Mouse (Mus musculus): ENCODE data around the gene 1700088E04Rik. TPM values are rescaled to one million over a fixed set of nuclear protein-coding genes. Genes with fewer than 3 reads are reported as not detected.

The 1700088E04Rik gene
- polyA plus RNA-seq, 1 experiment from 2014 or later: 1.1 TPM

DNA sequence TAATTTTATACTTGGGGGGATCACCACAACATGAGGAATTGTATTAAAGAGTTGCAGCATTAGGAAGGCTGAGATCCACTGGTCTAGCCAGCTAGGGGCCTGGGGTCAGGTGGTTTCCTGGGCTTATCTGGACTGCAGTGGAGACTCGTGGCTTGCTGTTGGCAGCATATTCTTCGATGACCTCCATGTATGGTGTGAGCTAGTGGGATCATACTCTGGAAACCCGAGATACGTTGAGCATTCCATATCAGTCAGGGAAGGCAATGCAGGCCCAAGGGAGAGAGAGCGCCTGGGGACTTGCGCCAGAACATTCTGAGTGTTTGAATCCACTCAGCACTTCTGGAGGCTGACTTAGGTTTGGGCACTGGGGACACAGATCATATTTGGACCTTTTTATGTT is 17.3 kb downstream of the 1700088E04Rik start:
- Histone ChIP-seq H3K79me2 (ENCODE audit: inconsistent target) (no peaks in the 10 kb centered on the region), H3K4me3 (ENCODE audit: inconsistent target) (no peak overlapping the region), H3K36me3 (ENCODE audit: inconsistent target) (peaks cover 48% of the 10 kb centered on the region), H3K27ac (no peak overlapping the region)
- WGBS (ENCODE audit: missing documents): 89% methylated on average over 6 of the region's 6 CpGs

GRCm38 (mm10) chr15:79122546-79122945 is 18.5 kb downstream of the 1700088E04Rik start:
- Histone ChIP-seq H3K27ac (no peak overlapping the region), H3K79me2 (ENCODE audit: inconsistent target) (no peaks in the 10 kb centered on the region), H3K4me3 (ENCODE audit: inconsistent target) (no peak overlapping the region), H3K36me3 (ENCODE audit: inconsistent target) (peaks cover 50% of the 10 kb centered on the region)
- 97% methylated on average over 13 of the region's 13 CpGs for WGBS (ENCODE audit: missing documents)

DNA sequence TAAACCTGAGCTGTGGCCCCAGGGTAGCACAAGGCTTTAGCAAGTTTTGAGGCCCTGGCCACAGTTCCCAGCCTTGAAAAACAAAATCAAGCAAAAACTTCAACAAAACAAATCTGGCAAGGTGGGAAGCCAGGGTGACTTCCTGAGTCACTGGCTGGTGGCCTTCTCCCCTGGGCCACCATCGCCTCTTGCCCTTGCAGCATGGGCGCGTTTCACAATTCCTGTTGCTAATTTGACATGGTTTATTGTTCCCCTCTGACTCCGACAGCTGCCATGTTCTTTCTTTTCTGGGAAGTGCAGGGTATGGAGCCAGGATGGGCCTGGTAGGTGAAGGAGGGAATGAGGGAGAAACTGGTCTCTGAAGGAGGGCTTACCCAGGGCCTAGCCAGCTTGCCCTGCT is 18.9 kb downstream of the 1700088E04Rik start:
- 95% methylated on average over 4 of the region's 4 CpGs for WGBS (ENCODE audit: missing documents)
- Histone ChIP-seq H3K36me3 (ENCODE audit: inconsistent target) (peaks cover 50% of the 10 kb centered on the region; the same call in 1 of the 2 replicates), H3K4me3 (ENCODE audit: inconsistent target) (no peak overlapping the region), H3K27ac (no peak overlapping the region), H3K79me2 (ENCODE audit: inconsistent target) (no peaks in the 10 kb centered on the region)

DNA sequence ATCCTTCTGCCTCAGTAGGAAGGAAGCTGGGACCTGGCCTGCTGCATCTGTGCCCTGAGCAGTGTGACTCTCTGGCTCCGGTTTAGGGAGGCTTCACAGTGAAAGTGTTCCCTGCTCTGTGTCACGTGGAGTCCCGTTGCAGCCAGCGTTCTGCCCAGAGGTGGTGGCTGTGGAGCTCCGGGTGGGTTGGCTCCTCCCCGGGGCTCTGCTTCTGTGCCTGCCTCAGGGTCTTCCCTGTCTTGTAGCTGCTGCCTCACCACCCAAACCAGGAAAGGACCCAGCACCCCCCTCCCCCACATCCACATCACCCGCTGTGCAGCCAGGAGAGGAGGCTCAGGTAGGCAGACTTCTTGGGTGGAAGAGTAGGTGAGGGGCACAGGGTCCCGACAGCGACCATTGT is 21.6 kb downstream of the 1700088E04Rik start:
- Histone ChIP-seq H3K27ac (no peak overlapping the region), H3K36me3 (ENCODE audit: inconsistent target) (peaks cover 58% of the 10 kb centered on the region; the same call in 1 of the 2 replicates), H3K79me2 (ENCODE audit: inconsistent target) (no peaks in the 10 kb centered on the region), H3K4me3 (ENCODE audit: inconsistent target) (no peak overlapping the region)
- WGBS (ENCODE audit: missing documents): 96% methylated on average over 9 of the region's 9 CpGs

- H3K27ac ChIP-seq: no peak overlapping the region
- H3K36me3 ChIP-seq (ENCODE audit: inconsistent target): peaks cover 38% of the 10 kb centered on the region; the same call in 1 of the 2 replicates
- peaks cover 15% of the 10 kb centered on the region; the same call in 1 of the 2 replicates for H3K79me2 ChIP-seq (ENCODE audit: inconsistent target)
- H3K4me3 ChIP-seq (ENCODE audit: inconsistent target): no peak overlapping the region
- WGBS (ENCODE audit: missing documents): 41% methylated on average over 5 of the region's 5 CpGs
Observed at GRCm38 (mm10) chr15:79115276-79115675, 25.8 kb downstream of the 1700088E04Rik start.

- peaks cover 21% of the 10 kb centered on the region; the same call in 1 of the 2 replicates for H3K79me2 ChIP-seq (ENCODE audit: inconsistent target)
- WGBS (ENCODE audit: missing documents): 94% methylated on average over 2 of the region's 4 CpGs
Observed at GRCm38 (mm10) chr15:79111774-79112173, 29.3 kb downstream of the 1700088E04Rik start.

DNA sequence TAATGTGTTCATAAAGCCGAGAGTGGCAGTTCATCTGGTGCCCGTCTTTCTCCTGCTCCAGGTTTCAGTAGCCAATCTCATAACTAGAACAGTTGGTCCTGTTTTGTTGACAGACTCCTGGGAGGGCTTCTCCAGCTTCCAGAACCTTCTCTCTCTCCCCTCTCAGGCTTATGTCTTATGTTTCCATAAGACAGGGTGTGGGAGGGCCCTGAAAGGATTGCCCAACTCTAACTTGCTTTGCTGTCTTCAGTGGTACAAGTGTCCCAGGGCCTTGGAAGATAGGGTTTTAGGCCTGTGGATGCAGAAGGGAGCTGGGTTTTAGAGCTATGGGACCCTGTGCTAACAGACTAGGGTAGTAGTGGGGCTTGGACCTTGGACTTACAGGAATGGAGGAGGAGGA is 30.5 kb downstream of the 1700088E04Rik start:
- WGBS (ENCODE audit: missing documents): 92% methylated on average over 2 of the region's 2 CpGs
- peaks cover 10% of the 10 kb centered on the region; the same call in 1 of the 2 replicates for H3K36me3 ChIP-seq (ENCODE audit: inconsistent target)
- peaks cover 21% of the 10 kb centered on the region; the same call in 1 of the 2 replicates for H3K79me2 ChIP-seq (ENCODE audit: inconsistent target)
- no peak overlapping the region for H3K27ac ChIP-seq
- no peak overlapping the region for H3K4me3 ChIP-seq (ENCODE audit: inconsistent target)

More at GRCm38 (mm10) chr15:79111774-79112173, 29.3 kb downstream of the 1700088E04Rik start:
- no peak overlapping the region for H3K27ac ChIP-seq
- H3K36me3 ChIP-seq (ENCODE audit: inconsistent target): peaks cover 21% of the 10 kb centered on the region; the same call in 1 of the 2 replicates
- H3K4me3 ChIP-seq (ENCODE audit: inconsistent target): no peak overlapping the region

DNA sequence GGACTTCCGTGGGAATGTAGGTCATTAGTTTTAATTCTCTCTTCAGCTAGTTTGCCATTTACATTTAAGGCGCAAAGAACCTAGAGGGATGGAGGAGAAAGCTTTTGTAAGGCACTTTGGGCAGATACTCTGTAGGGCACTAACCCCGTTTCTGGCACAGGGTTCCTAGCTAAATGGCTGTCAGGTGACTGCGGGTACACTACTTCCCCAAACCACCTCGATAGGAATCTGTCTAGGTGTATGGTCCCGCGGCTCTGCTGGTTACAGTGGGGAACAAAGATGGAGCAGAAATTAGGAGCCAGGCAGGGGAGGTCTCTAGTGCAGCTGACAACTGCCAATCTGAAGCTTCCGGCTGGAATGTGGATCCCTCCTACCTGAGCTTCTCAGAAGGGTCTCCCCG is 31.0 kb downstream of the 1700088E04Rik start:
- no peak overlapping the region for H3K27ac ChIP-seq
- peak overlapping the region; percentile 52 for H3K4me3 ChIP-seq (ENCODE audit: inconsistent target)
- WGBS (ENCODE audit: missing documents): 10% methylated on average over 9 of the region's 9 CpGs
- H3K36me3 ChIP-seq (ENCODE audit: inconsistent target): peaks cover 5% of the 10 kb centered on the region; the same call in 1 of the 2 replicates
- peaks cover 21% of the 10 kb centered on the region; the same call in 1 of the 2 replicates for H3K79me2 ChIP-seq (ENCODE audit: inconsistent target)

GRCm38 (mm10) chr15:79109321-79109934 is 31.6 kb downstream of the 1700088E04Rik start:
- WGBS (ENCODE audit: missing documents): 0% methylated on average over 46 of the region's 46 CpGs
- no peaks in the 10 kb centered on the region; the same call in 1 of the 2 replicates for H3K36me3 ChIP-seq (ENCODE audit: inconsistent target)
- H3K4me3 ChIP-seq (ENCODE audit: inconsistent target): peak overlapping the region; percentile 52
- H3K27ac ChIP-seq: 0 out of 2 replicates have a peak overlapping the region, but pooled peaks have one; percentile 12
- peaks cover 21% of the 10 kb centered on the region; the same call in 1 of the 2 replicates for H3K79me2 ChIP-seq (ENCODE audit: inconsistent target)

DNA sequence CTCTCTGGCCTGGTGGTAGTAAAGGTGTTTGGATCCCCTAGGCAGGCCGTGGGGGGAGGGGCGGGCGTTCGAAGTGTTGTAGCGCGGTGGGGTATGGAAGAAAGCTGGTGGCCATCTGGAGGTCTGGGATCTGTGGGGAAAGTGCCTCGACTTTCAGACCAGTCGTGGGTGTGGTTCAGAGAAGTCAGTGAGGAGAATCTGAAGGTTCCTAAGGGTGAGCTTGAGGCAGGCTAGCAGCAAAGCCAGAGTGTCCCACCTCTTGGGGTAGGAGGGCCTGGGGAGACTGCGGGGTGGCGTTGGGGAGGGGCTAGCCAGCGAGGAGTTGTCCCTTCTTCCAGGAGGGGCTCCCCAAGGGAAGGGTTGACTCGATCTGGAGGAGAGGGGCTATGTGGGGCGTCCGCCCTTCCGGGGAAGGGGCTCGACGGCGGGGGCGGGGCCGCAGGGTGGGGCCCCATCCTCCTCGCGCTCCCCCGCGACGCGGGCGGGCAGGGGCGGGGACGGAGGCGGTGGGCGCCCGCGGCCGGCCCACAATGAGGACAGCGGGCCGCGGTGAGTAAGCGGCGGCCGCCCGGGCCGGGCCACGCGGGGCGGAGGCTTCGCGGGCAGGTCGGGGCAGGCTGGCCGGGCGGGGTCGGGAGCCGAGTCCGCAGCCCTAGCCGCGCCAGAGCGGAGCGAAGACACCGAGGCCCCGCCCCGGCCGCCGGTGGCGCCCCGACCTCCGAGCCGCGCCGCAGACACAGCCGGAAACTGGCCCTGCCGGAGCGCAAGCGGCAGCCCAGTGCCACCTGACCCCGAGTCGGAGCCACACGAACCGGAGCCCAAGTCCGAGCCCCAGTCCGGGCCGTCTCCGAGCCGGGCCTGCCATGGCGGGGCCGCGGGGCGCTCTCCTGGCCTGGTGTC is 32.4 kb downstream of the 1700088E04Rik start, which contains the start of gene Micall1:
TSS of gene Micall1 (plus strand) at position 478 of the 900 bp plus-strand sequence.
- Histone ChIP-seq H3K36me3 (ENCODE audit: inconsistent target) (no peaks in the 10 kb centered on the region; the same call in 1 of the 2 replicates), H3K4me3 (ENCODE audit: inconsistent target) (peak within 1 kb of the TSS; percentile 52), H3K79me2 (ENCODE audit: inconsistent target) (peaks cover 21% of the 10 kb centered on the region; the same call in 1 of the 2 replicates), H3K27ac (peak within 1 kb of the TSS; percentile 55)
- WGBS (ENCODE audit: missing documents): 1% methylated on average over 79 of the region's 85 CpGs

DNA sequence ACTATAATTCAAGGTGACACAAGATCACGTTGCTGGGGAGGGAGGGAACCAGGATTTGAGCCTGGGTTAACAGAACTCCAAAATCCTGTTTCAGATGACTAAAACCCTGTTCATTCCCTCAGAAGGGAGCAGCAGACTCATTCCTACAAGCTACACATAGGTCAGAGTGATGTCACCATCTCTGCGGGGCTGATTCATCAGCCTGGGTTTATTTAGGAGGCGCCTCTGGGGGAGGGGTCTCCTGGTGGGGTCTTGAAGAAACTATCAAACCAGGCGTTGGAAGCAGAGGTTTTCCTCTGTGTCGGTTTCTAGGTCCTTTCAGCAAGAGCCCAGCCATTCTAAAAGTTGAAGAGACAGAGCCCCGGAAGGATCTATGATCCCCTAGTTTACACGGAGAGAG is 33.1 kb downstream of the 1700088E04Rik start:
- Histone ChIP-seq H3K27ac (peak overlapping the region; percentile 55), H3K36me3 (ENCODE audit: inconsistent target) (no peaks in the 10 kb centered on the region; the same call in 1 of the 2 replicates), H3K4me3 (ENCODE audit: inconsistent target) (no peak overlapping the region), H3K79me2 (ENCODE audit: inconsistent target) (peaks cover 21% of the 10 kb centered on the region; the same call in 1 of the 2 replicates)
- WGBS (ENCODE audit: missing documents): 59% methylated on average over 7 of the region's 7 CpGs

GRCm38 (mm10) chr15:79105804-79106203 is 35.2 kb downstream of the 1700088E04Rik start:
- 83% methylated on average over 2 of the region's 2 CpGs for WGBS (ENCODE audit: missing documents)
- H3K79me2 ChIP-seq (ENCODE audit: inconsistent target): peaks cover 11% of the 10 kb centered on the region; the same call in 1 of the 2 replicates
- H3K36me3 ChIP-seq (ENCODE audit: inconsistent target): no peaks in the 10 kb centered on the region
- no peak overlapping the region for H3K4me3 ChIP-seq (ENCODE audit: inconsistent target)
- H3K27ac ChIP-seq: no peak overlapping the region

- Histone ChIP-seq H3K4me3 (ENCODE audit: inconsistent target) (no peak overlapping the region), H3K79me2 (ENCODE audit: inconsistent target) (no peaks in the 10 kb centered on the region), H3K36me3 (ENCODE audit: inconsistent target) (no peaks in the 10 kb centered on the region), H3K27ac (no peak overlapping the region)
- 90% methylated on average over 10 of the region's 10 CpGs for WGBS (ENCODE audit: missing documents)
Observed at GRCm38 (mm10) chr15:79103264-79103663, 37.8 kb downstream of the 1700088E04Rik start.

- H3K79me2 ChIP-seq (ENCODE audit: inconsistent target): no peaks in the 10 kb centered on the region
- no peaks in the 10 kb centered on the region for H3K36me3 ChIP-seq (ENCODE audit: inconsistent target)
- H3K4me3 ChIP-seq (ENCODE audit: inconsistent target): no peak overlapping the region
- H3K27ac ChIP-seq: no peak overlapping the region
Observed at GRCm38 (mm10) chr15:79101531-79101930, 39.5 kb downstream of the 1700088E04Rik start.
